In genomic region chr1:120532321-120532916, GRCm38 (mm10) we compare ENCODE assay signal across 1 mouse cellular context.
A peak's percentile ranks its signal among the peaks of the same experiment; 100 is the strongest.
TF ChIP-seq lines count a peak whose summit lies in the region.

No protein-coding gene starts in this region.

TF ChIP-seq in CH12.LX, 34 proteins besides CTCF, POLR2A, EP300 and RAD21 (continued from another document):
- peak; percentile 7; the same call in 1 of the 2 replicates for TF ChIP-seq MAX (IDR thresholded peaks at IDR 0.05; ENCODE audit: low read length)
- no peak for TF ChIP-seq GABPA (IDR thresholded peaks at IDR 0.05; ENCODE audit: insufficient replicate concordance, low read depth, low read length)
- no peak for TF ChIP-seq PAX5 (IDR thresholded peaks at IDR 0.05; ENCODE audit: low read length)
- TF ChIP-seq HCFC1 (IDR thresholded peaks at IDR 0.05; ENCODE audit: low read depth, low read length): no peak; the same call in 1 of the 2 replicates
- TF ChIP-seq CHD1 (IDR thresholded peaks at IDR 0.05; ENCODE audit: low read depth, low read length): no peak
- peak; percentile 94 for TF ChIP-seq MAZ (IDR thresholded peaks at IDR 0.05; ENCODE audit: low read depth, low read length)
- peak; percentile 21; the same call in 1 of the 2 replicates for TF ChIP-seq SMC3 (IDR thresholded peaks at IDR 0.05; ENCODE audit: low read depth, low read length)
- TF ChIP-seq ELF1 (IDR thresholded peaks at IDR 0.05; ENCODE audit: low read depth, low read length): no peak
- TF ChIP-seq KAT2A (IDR thresholded peaks at IDR 0.05; ENCODE audit: insufficient replicate concordance, low read length): no peak
- TF ChIP-seq MAFK (IDR thresholded peaks at IDR 0.05; ENCODE audit: insufficient replicate concordance, low read length): peak; percentile 88
- peak; percentile 12; the same call in 1 of the 2 replicates for TF ChIP-seq MXI1 (IDR thresholded peaks at IDR 0.05; ENCODE audit: low read depth, low read length)
- TF ChIP-seq USF1 (IDR thresholded peaks at IDR 0.05; ENCODE audit: low read depth, low read length): no peak
- no peak for TF ChIP-seq ZNF384 (IDR thresholded peaks at IDR 0.05; ENCODE audit: low read depth, low read length)
- 0 out of 2 replicates have a peak, but pooled peaks have one; percentile 14 for TF ChIP-seq NELFE (IDR thresholded peaks at IDR 0.05; ENCODE audit: low read depth, low read length)
- no peak for TF ChIP-seq USF2 (conservative IDR thresholded peaks at IDR 0.05; ENCODE audit: low read depth, low read length)
- no peak for TF ChIP-seq MYC (IDR thresholded peaks at IDR 0.05; ENCODE audit: low read depth, low read length)
- TF ChIP-seq POLR2AphosphoS2 (IDR thresholded peaks at IDR 0.05; ENCODE audit: low read depth, low read length): no peak
- TF ChIP-seq BHLHE40 (IDR thresholded peaks at IDR 0.05; ENCODE audit: low read depth, low read length): peak; percentile 93
TF ChIP-seq in CH12.LX: peak in this region for 16.
